Mouse (Mus musculus): ENCODE measurements around the gene Bicra.

DNA sequence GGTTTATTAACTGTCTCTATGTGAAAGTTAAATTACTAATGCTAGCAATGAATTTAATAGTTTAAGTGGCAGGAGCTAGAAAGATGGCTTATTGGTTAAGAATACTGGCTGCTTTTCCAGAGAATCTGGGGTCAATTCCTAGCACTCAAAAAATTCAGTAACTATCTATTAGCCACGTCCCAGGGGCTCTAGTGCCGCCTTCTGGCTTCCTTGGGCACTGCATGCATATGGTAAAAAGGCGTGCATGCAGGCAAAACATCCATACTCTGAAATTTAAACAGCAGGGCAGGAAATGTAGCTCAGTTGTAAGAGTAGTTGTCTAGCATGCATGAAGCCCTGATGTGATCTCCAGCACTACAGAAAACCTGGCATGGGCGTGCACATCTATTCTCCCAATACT is 15.8 kb upstream of the Bicra start:
- TF ChIP-seq GATA1 (IDR thresholded peaks at IDR 0.05; ENCODE audit: borderline replicate concordance, low read length) (no peak), FLI1 (IDR thresholded peaks at IDR 0.05; ENCODE audit: low read length) (no peak)
